Mouse (Mus musculus) spleen, embryonic (tissue): ENCODE measurements around the gene Mmp27.

Experiments
- CTCF ChIA-PET: fragments of 350-600 bp; sonication (Branson Sonifier 250); formaldehyde crosslinking; loops from one replicate; lab custom pipeline; 2022; lab: Charles Lee

Mmp27 gene

GRCm38 (mm10) chr9:7602982-7603742 lies 32.0 kb downstream of the Mmp27 start:
- CTCF ChIA-PET, result interaction anchor here (0.6 to 0.9 kb wide), 2 partner anchors 8 to 542 kb away, joined by 3 to 6 read pairs; no protein-coding TSS in a partner anchor

DNA sequence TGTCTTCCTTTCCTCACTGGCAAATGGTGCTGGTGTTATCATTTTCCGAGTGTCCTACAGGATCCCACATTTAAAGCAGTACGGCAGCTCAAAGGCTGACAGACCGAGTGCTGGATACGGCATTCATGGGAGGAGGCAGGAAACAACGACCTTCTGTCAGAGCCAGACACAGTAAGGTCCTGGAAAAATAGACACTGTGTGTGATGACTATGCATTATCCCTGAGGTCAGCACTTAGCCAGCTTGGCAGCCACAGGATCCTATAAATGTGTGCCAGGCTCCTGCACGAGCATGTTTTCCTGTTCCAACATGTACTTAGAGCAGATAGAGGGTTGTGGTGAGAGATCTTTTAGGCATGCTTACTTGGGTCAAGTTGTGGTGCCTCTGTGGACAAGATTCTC lies 32.8 kb downstream of the Mmp27 start:
- CTCF ChIA-PET, result no interaction called here

DNA sequence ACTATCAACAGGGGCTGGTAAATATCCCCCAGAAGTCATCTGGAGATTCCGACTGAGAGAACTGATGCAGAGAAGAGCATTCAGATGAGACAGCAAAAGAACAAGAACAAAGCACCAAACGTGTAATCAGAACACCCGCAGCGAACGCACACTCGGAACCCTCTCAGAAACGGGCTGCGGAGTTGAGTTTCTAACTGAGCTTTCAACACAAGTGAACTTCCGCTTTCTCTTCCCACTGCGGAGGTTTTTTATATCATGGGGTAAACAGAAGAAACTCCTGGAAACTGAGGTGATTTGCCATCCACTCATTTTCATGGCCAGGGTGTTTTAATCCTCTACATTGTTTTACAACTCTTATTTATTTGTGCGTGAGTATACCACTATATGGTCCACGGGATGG lies 34.4 kb downstream of the Mmp27 start:
- CTCF ChIA-PET, result no interaction called here

DNA sequence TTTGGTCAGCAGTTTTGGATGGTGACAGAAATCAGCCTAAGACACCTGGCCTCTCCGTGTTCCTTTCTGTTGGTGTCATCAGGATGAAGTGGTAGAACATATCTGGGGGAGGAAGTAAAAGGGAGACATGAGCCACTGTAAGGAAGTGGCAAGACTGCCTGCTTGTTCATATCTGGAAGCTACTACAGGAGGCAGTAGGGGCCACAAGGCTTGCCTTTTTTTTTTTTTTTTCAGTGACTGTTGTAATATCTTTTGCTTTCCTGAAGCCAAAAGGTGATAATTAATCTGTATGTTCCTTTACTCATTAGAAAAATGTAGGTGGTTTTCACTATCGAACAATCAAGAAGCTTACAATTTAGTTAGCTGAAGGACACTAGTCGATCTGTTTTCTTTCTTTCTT lies 51.4 kb downstream of the Mmp27 start:
- CTCF ChIA-PET, result no interaction called here

GRCm38 (mm10) chr9:7627931-7628330 lies 56.7 kb downstream of the Mmp27 start, which contains the start of gene Mmp20:
Mmp20 (plus strand) TSS chr9:7628231.
- CTCF ChIA-PET, result no interaction called here
